Mouse (Mus musculus): Measurements from ENCODE around the gene Ugp2.

Ugp2 gene

GRCm38 (mm10) chr11:21346020-21346419 is 25.0 kb downstream of the Ugp2 start:
- POLR2A ChIA-PET = no interaction called here
- CTCF ChIA-PET = no interaction called here

- ChIA-PET CTCF (interaction anchor here in 2 of 4 experiments (0.6 to 1.0 kb wide), 2 partner anchors 16 to 427 kb away, joined by 3 read pairs; no protein-coding TSS in a partner anchor), POLR2A (interaction anchor here in 1 of 4 experiments (1.1 kb wide), 1 partner anchor 16 kb away, joined by 3 read pairs; no protein-coding TSS in a partner anchor)
Measured at GRCm38 (mm10) chr11:21343490-21343889, 27.5 kb downstream of the Ugp2 start.

GRCm38 (mm10) chr11:21339088-21339487 is 31.9 kb downstream of the Ugp2 start:
- ChIA-PET CTCF (interaction anchor here in 2 of 4 experiments (1.1 to 2.3 kb wide), 2 partner anchors 12 to 13 kb away, joined by 3 to 7 read pairs; no protein-coding TSS in a partner anchor), POLR2A (interaction anchor here in 1 of 4 experiments (1.2 kb wide), 1 partner anchor 31 kb away, joined by 4 read pairs; no protein-coding TSS in a partner anchor)

GRCm38 (mm10) chr11:21337855-21338254 is 33.1 kb downstream of the Ugp2 start:
- POLR2A ChIA-PET = interaction anchor here in 3 of 4 experiments (0.5 to 2.1 kb wide), 3 partner anchors 11 to 33 kb away, joined by 4 to 6 read pairs (median 4); no protein-coding TSS in a partner anchor
- CTCF ChIA-PET = interaction anchor here in 2 of 4 experiments (1.1 to 2.3 kb wide), 2 partner anchors 11 to 12 kb away, joined by 3 to 7 read pairs; no protein-coding TSS in a partner anchor

GRCm38 (mm10) chr11:21332639-21333295 is 38.2 kb downstream of the Ugp2 start:
- ChIA-PET POLR2A (no interaction called here), CTCF (interaction anchor here in 1 of 4 experiments (0.6 kb wide), 2 partner anchors 54 to 406 kb away, joined by 4 to 9 read pairs; no protein-coding TSS in a partner anchor)

- ChIA-PET CTCF (no interaction called here), POLR2A (interaction anchor here in 2 of 4 experiments (0.9 to 3.5 kb wide), 3 partner anchors 14 to 160 kb away, joined by 3 to 13 read pairs (median 4); no protein-coding TSS in a partner anchor)
Measured at GRCm38 (mm10) chr11:21328141-21328540, 42.9 kb downstream of the Ugp2 start.

GRCm38 (mm10) chr11:21327486-21327885 is 43.5 kb downstream of the Ugp2 start:
- ChIA-PET POLR2A (interaction anchor here in 3 of 4 experiments (0.6 to 3.5 kb wide), 5 partner anchors 10 to 68 kb away, joined by 3 to 13 read pairs (median 3); no protein-coding TSS in a partner anchor), CTCF (interaction anchor here in 3 of 4 experiments (0.7 to 1.2 kb wide), 5 partner anchors 12 to 187 kb away, joined by 3 to 5 read pairs (median 3); no protein-coding TSS in a partner anchor)

GRCm38 (mm10) chr11:21326770-21327169 is 44.2 kb downstream of the Ugp2 start:
- ChIA-PET POLR2A (interaction anchor here in 3 of 4 experiments (0.6 to 3.5 kb wide), 5 partner anchors 11 to 67 kb away, joined by 3 to 13 read pairs (median 3); no protein-coding TSS in a partner anchor), CTCF (interaction anchor here (0.6 to 1.8 kb wide), 12 partner anchors 9 to 307 kb away, joined by 3 to 12 read pairs (median 4); partner anchors contain the start of gene Mdh1 (in 1 of the 4))

GRCm38 (mm10) chr11:21325781-21326180 is 45.2 kb downstream of the Ugp2 start:
- CTCF ChIA-PET = interaction anchor here in 2 of 4 experiments (0.5 to 1.8 kb wide), 4 partner anchors 9 to 108 kb away, joined by 3 to 7 read pairs (median 5); no protein-coding TSS in a partner anchor
- POLR2A ChIA-PET = interaction anchor here in 1 of 4 experiments (0.9 to 2.0 kb wide), 2 partner anchors 12 to 23 kb away, joined by 3 to 6 read pairs; no protein-coding TSS in a partner anchor

- CTCF ChIA-PET = interaction anchor here in 2 of 4 experiments (0.7 to 0.8 kb wide), 2 partner anchors 111 to 146 kb away, joined by 3 read pairs; no protein-coding TSS in a partner anchor
- POLR2A ChIA-PET = no interaction called here
Measured at GRCm38 (mm10) chr11:21322349-21322748, 48.7 kb downstream of the Ugp2 start.

GRCm38 (mm10) chr11:21321577-21321976 is 49.4 kb downstream of the Ugp2 start:
- POLR2A ChIA-PET = interaction anchor here in 1 of 4 experiments (0.6 kb wide), 1 partner anchor 13 kb away, joined by 4 read pairs; no protein-coding TSS in a partner anchor
- CTCF ChIA-PET = interaction anchor here in 2 of 4 experiments (0.7 to 0.8 kb wide), 2 partner anchors 112 to 147 kb away, joined by 3 read pairs; no protein-coding TSS in a partner anchor

- POLR2A ChIA-PET = interaction anchor here in 3 of 4 experiments (0.6 to 3.1 kb wide), 4 partner anchors 10 to 862 kb away, joined by 3 to 13 read pairs (median 3); no protein-coding TSS in a partner anchor
- CTCF ChIA-PET = interaction anchor here in 1 of 4 experiments (0.5 kb wide), 1 partner anchor 654 kb away, joined by 3 read pairs; no protein-coding TSS in a partner anchor
Measured at GRCm38 (mm10) chr11:21313922-21314657, 56.9 kb downstream of the Ugp2 start.

- CTCF ChIA-PET = interaction anchor here in 1 of 4 experiments (0.6 kb wide), 1 partner anchor 110 kb away, joined by 4 read pairs; no protein-coding TSS in a partner anchor
Measured at GRCm38 (mm10) chr11:21309516-21309915, 61.5 kb downstream of the Ugp2 start.

GRCm38 (mm10) chr11:21308119-21308518 is 62.9 kb downstream of the Ugp2 start:
- CTCF ChIA-PET = interaction anchor here in 3 of 4 experiments (0.5 to 1.1 kb wide), 4 partner anchors 10 to 272 kb away, joined by 3 to 4 read pairs (median 4); no protein-coding TSS in a partner anchor
- POLR2A ChIA-PET = no interaction called here

More at GRCm38 (mm10) chr11:21309516-21309915, 61.5 kb downstream of the Ugp2 start:
- POLR2A ChIA-PET = interaction anchor here in 1 of 4 experiments (1.0 kb wide), 1 partner anchor 9 kb away, joined by 3 read pairs; no protein-coding TSS in a partner anchor

GRCm38 (mm10) chr11:21307078-21307668 is 63.8 kb downstream of the Ugp2 start:
- CTCF ChIA-PET = interaction anchor here (0.5 to 1.1 kb wide), 5 partner anchors 9 to 271 kb away, joined by 3 to 4 read pairs (median 3); no protein-coding TSS in a partner anchor
- POLR2A ChIA-PET = interaction anchor here in 1 of 4 experiments (0.9 kb wide), 1 partner anchor 11 kb away, joined by 3 read pairs; no protein-coding TSS in a partner anchor

GRCm38 (mm10) chr11:21303619-21304018 is 67.4 kb downstream of the Ugp2 start:
- CTCF ChIA-PET = interaction anchor here in 1 of 4 experiments (1.4 kb wide), 1 partner anchor 165 kb away, joined by 3 read pairs; no protein-coding TSS in a partner anchor
- POLR2A ChIA-PET = interaction anchor here in 1 of 4 experiments (1.5 kb wide), 1 partner anchor 8 kb away, joined by 6 read pairs; no protein-coding TSS in a partner anchor

- ChIA-PET POLR2A (interaction anchor here in 1 of 4 experiments (0.7 to 1.9 kb wide), 4 partner anchors 9 to 146 kb away, joined by 3 to 6 read pairs (median 4); no protein-coding TSS in a partner anchor), CTCF (interaction anchor here in 1 of 4 experiments (0.7 kb wide), 1 partner anchor 332 kb away, joined by 4 read pairs; no protein-coding TSS in a partner anchor)
Measured at GRCm38 (mm10) chr11:21295486-21295885, 75.5 kb downstream of the Ugp2 start.
